Mouse (Mus musculus): ENCODE measurements at regions not wholly inside any gene's neighbourhood (a gene's known extent, or its start where the extent isn't known, plus 50 kb on each side); places are given as distances from the start of the nearest gene placed in this dataset.

GRCm38 (mm10) chr15:96944741-96945140, 111.0 kb downstream of the Slc38a4 start:
- no peak for TF ChIP-seq CTCF (IDR thresholded peaks at IDR 0.05; ENCODE audit: low read depth)
- Histone ChIP-seq H3K36me3 (ENCODE audit: insufficient read depth, low read length) (no peaks in the 10 kb centered on the region), H3K4me3 (replicated peaks; ENCODE audit: low read depth, low read length) (no peak overlapping the region), H3K4me1 (replicated peaks; ENCODE audit: insufficient read depth, low read length) (no peaks in the 10 kb centered on the region), H3K9me3 (replicated peaks; ENCODE audit: low read length) (no peaks in the 10 kb centered on the region), H3K9ac (ENCODE audit: low read depth, low read length) (no peak overlapping the region), H3K4me2 (ENCODE audit: low read length) (no peak overlapping the region), H3K27ac (no peak overlapping the region), H3K27me3 (ENCODE audit: insufficient read depth, low read length) (no peaks in the 10 kb centered on the region)
- WGBS, result 96% methylated on average over 4 of the region's 4 CpGs
- DNase-seq (ENCODE audit: low spot score) (no peak), ATAC-seq (replicated peaks; ENCODE audit: low FRiP score, low read depth) (no peak)

DNA sequence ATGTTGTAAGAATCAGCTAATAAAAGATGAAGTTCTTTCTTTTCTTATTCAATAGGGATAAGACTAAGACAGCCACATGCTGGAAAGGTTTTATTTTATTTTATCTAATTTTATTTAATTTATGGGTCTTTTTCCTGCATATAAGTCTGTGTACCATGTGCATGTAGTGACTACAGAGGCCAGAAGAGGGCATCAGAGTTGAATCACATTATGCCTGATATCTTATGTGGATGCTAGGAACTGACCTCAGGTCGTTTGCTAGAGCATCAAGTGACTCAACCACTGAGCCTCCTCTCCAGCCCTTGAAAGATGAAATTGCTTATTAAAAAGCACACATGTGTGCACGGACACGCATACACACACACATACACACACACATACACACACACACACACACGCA, 113.1 kb downstream of the Slc38a4 start:
- ATAC-seq (replicated peaks; ENCODE audit: low FRiP score, low read depth) (no peak), DNase-seq (ENCODE audit: low spot score) (no peak)
- no peaks in the 10 kb centered on the region for H3K9me3 ChIP-seq (replicated peaks; ENCODE audit: low read length)
- no peak overlapping the region for H3K27ac ChIP-seq
- H3K4me2 ChIP-seq (ENCODE audit: low read length), result no peak overlapping the region
- H3K4me1 ChIP-seq (replicated peaks; ENCODE audit: insufficient read depth, low read length), result no peaks in the 10 kb centered on the region
- H3K9ac ChIP-seq (ENCODE audit: low read depth, low read length), result no peak overlapping the region
- 92% methylated on average over 4 of the region's 4 CpGs for WGBS
- peak; percentile 42; the same call in 1 of the 2 replicates for TF ChIP-seq CTCF (IDR thresholded peaks at IDR 0.05; ENCODE audit: low read depth)
- H3K36me3 ChIP-seq (ENCODE audit: insufficient read depth, low read length), result no peaks in the 10 kb centered on the region
- H3K4me3 ChIP-seq (replicated peaks; ENCODE audit: low read depth, low read length), result no peak overlapping the region
- no peaks in the 10 kb centered on the region for H3K27me3 ChIP-seq (ENCODE audit: insufficient read depth, low read length)

DNA sequence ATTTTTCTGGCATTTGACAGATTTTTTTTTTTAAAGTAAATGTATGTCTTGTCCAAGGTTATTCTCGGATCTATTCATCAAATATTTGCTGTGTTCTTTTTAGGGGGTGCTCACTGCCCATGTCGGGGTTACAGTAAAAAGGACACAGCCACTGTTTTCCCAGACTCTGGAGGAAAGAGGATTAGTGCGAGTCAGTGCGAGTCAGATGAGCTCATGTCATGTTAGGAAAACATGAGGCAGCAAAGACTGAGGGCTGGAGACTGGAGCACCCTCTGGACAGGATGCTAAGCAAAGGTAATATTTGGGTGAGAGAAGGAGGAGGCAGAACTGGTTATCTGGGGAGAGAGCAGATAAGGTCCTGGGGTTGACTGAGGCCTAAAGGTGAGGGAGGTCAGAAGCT, 117.3 kb downstream of the Slc38a4 start:
- 77% methylated on average over 4 of the region's 4 CpGs for WGBS
- Histone ChIP-seq H3K4me1 (replicated peaks; ENCODE audit: insufficient read depth, low read length) (no peaks in the 10 kb centered on the region), H3K27me3 (ENCODE audit: insufficient read depth, low read length) (no peaks in the 10 kb centered on the region), H3K9me3 (replicated peaks; ENCODE audit: low read length) (no peaks in the 10 kb centered on the region), H3K4me3 (replicated peaks; ENCODE audit: low read depth, low read length) (no peak overlapping the region), H3K27ac (no peak overlapping the region), H3K9ac (ENCODE audit: low read depth, low read length) (no peak overlapping the region), H3K4me2 (ENCODE audit: low read length) (no peak overlapping the region), H3K36me3 (ENCODE audit: insufficient read depth, low read length) (no peaks in the 10 kb centered on the region)
- no peak for DNase-seq (ENCODE audit: low spot score)
- TF ChIP-seq CTCF (IDR thresholded peaks at IDR 0.05; ENCODE audit: low read depth), result no peak
- no peak for ATAC-seq (replicated peaks; ENCODE audit: low FRiP score, low read depth)

- Histone ChIP-seq H3K27me3 (ENCODE audit: insufficient read depth, low read length) (no peaks in the 10 kb centered on the region), H3K4me3 (replicated peaks; ENCODE audit: low read depth, low read length) (no peak overlapping the region), H3K9ac (ENCODE audit: low read depth, low read length) (no peak overlapping the region), H3K36me3 (ENCODE audit: insufficient read depth, low read length) (no peaks in the 10 kb centered on the region), H3K9me3 (replicated peaks; ENCODE audit: low read length) (no peaks in the 10 kb centered on the region), H3K27ac (no peak overlapping the region), H3K4me2 (ENCODE audit: low read length) (no peak overlapping the region), H3K4me1 (replicated peaks; ENCODE audit: insufficient read depth, low read length) (no peaks in the 10 kb centered on the region)
- WGBS, result 64% methylated on average over 6 of the region's 6 CpGs
- DNase-seq (ENCODE audit: low spot score), result no peak
- ATAC-seq (replicated peaks; ENCODE audit: low FRiP score, low read depth), result no peak
- no peak for TF ChIP-seq CTCF (IDR thresholded peaks at IDR 0.05; ENCODE audit: low read depth)
Observed at GRCm38 (mm10) chr15:96937623-96938022, 118.1 kb downstream of the Slc38a4 start.

DNA sequence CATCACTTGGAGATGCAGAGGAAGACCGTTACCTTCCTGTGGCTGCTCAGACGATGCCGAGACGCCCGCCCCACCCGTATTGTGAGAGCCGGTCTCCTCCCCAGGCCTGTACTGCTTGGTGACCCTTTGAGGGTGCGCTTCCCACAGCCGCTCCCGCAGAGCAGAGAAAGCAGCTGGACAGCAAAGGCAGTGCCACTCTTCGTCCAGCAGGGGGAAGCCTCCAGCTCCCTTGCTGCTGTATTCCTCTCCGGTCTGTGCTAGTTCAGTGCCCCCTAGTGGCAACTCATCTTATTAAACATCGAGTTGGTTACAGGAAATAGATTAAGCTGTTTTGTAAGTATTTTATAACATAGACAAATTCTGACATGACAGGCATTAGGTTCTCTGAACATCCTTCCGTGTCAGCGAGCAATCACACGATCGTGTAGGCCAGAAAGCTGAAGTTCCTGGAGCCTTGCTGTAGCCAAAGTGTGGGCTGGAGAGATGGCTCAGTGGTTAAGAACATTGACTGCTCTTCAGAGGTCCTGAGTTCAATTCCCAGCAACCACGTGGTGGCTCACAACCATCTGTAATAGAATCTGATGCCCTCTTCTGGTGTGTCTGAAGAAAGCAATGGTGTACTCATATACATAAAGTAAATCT, 118.9 kb downstream of the Slc38a4 start:
- ATAC-seq (replicated peaks; ENCODE audit: low FRiP score, low read depth), result peak; percentile 90
- WGBS, result 4% methylated on average over 18 of the region's 18 CpGs

DNA sequence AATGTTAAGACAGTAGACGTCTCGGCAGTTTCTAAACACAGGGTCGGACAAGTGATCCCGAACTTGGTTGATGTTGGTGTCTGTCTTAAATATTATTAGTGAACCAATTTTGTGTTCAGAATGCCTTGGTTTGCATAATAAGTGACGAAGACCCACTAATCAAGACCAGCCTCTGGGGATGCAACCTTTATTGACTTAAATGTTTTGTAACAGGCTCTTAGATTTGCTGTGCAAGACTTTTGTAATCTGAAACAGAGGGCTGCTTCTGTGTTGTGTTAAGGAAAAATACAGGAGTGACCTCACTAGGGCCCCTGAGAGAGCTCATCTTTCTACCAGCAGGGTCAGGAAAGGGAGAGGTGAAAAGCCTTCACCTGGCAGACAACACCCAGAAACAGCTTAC, 119.5 kb downstream of the Slc38a4 start:
- no peak for TF ChIP-seq CTCF (IDR thresholded peaks at IDR 0.05; ENCODE audit: low read depth)
- Histone ChIP-seq H3K27ac (no peak overlapping the region), H3K4me2 (ENCODE audit: low read length) (peak overlapping the region; percentile 48), H3K4me1 (replicated peaks; ENCODE audit: insufficient read depth, low read length) (no peaks in the 10 kb centered on the region), H3K9ac (ENCODE audit: low read depth, low read length) (no peak overlapping the region), H3K27me3 (ENCODE audit: insufficient read depth, low read length) (no peaks in the 10 kb centered on the region), H3K9me3 (replicated peaks; ENCODE audit: low read length) (no peaks in the 10 kb centered on the region), H3K4me3 (replicated peaks; ENCODE audit: low read depth, low read length) (peak overlapping the region; percentile 18; the same call in 1 of the 2 replicates), H3K36me3 (ENCODE audit: insufficient read depth, low read length) (no peaks in the 10 kb centered on the region)
- no peak for DNase-seq (ENCODE audit: low spot score)
- 0 out of 2 replicates have a peak, but pooled peaks have one; percentile 33 for ATAC-seq (replicated peaks; ENCODE audit: low FRiP score, low read depth)
- WGBS, result 56% methylated on average over 5 of the region's 5 CpGs

More for the DNA sequence above, 118.9 kb downstream of the Slc38a4 start:
- peak; percentile 100 for TF ChIP-seq CTCF (IDR thresholded peaks at IDR 0.05; ENCODE audit: low read depth)
- Histone ChIP-seq H3K9ac (ENCODE audit: low read depth, low read length) (no peak overlapping the region), H3K27ac (no peak overlapping the region), H3K9me3 (replicated peaks; ENCODE audit: low read length) (no peaks in the 10 kb centered on the region), H3K36me3 (ENCODE audit: insufficient read depth, low read length) (no peaks in the 10 kb centered on the region), H3K4me2 (ENCODE audit: low read length) (peak overlapping the region; percentile 48), H3K27me3 (ENCODE audit: insufficient read depth, low read length) (no peaks in the 10 kb centered on the region), H3K4me3 (replicated peaks; ENCODE audit: low read depth, low read length) (peak overlapping the region; percentile 18; the same call in 1 of the 2 replicates), H3K4me1 (replicated peaks; ENCODE audit: insufficient read depth, low read length) (no peaks in the 10 kb centered on the region)
- peak; percentile 98 for DNase-seq (ENCODE audit: low spot score)

DNA sequence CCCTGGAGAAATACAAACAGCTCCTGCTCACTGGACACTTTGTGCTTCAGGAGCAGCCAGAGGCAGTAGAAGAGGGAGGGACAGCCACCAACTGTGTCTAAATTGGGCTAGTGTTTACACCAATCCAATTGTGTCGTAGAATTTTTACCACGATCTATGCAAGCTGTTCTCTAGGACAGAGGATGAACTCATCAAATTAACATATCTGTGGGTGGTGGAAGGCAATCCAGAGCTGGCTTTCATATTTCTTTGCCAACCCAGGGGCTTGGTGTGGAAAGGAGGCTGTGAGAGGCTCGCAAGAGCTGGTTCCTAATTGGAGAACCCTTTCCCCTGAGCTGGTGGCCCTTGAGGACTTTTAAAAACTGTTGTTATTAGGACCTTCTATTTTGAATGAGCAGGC, 122.3 kb downstream of the Slc38a4 start:
- 48% methylated on average over 3 of the region's 3 CpGs for WGBS
- Histone ChIP-seq H3K9ac (ENCODE audit: low read depth, low read length) (no peak overlapping the region), H3K9me3 (replicated peaks; ENCODE audit: low read length) (no peaks in the 10 kb centered on the region), H3K4me3 (replicated peaks; ENCODE audit: low read depth, low read length) (no peak overlapping the region), H3K36me3 (ENCODE audit: insufficient read depth, low read length) (no peaks in the 10 kb centered on the region), H3K27me3 (ENCODE audit: insufficient read depth, low read length) (no peaks in the 10 kb centered on the region), H3K4me1 (replicated peaks; ENCODE audit: insufficient read depth, low read length) (no peaks in the 10 kb centered on the region), H3K4me2 (ENCODE audit: low read length) (no peak overlapping the region), H3K27ac (0 out of 2 replicates have a peak overlapping the region, but pooled peaks have one; percentile 25)
- DNase-seq (ENCODE audit: low spot score), result peak; percentile 31
- ATAC-seq (replicated peaks; ENCODE audit: low FRiP score, low read depth), result no peak
- TF ChIP-seq CTCF (IDR thresholded peaks at IDR 0.05; ENCODE audit: low read depth), result no peak
